Mouse (Mus musculus): ENCODE data around the gene Coro1b. TPM values are rescaled to one million over a fixed set of nuclear protein-coding genes. Genes with fewer than 3 reads are reported as not detected.

The Coro1b gene
- total RNA-seq, 1 experiment: 73.8 TPM

GRCm38 (mm10) chr19:4104675-4105194 is 43.7 kb upstream of the Coro1b start:
- in situ Hi-C loops (cut with MboI; ENCODE audit: low sequenced_read_pairs in 2 of 2, unreplicated experiment in 2 of 2): no loop called here
- H3K9ac ChIP-seq (ENCODE audit: insufficient read depth, low read depth, low read length, poor library complexity, severe bottlenecking): no peak overlapping the region
- TF ChIP-seq ZC3H11A (IDR thresholded peaks at IDR 0.05; ENCODE audit: borderline replicate concordance, low read depth, low read length) (no peak), CHD2 (IDR thresholded peaks at IDR 0.05; ENCODE audit: low read depth, low read length) (no peak), HCFC1 (IDR thresholded peaks at IDR 0.05; ENCODE audit: borderline replicate concordance, insufficient read depth, low read length) (no peak)

GRCm38 (mm10) chr19:4106654-4107053 is 41.8 kb upstream of the Coro1b start:
- Histone ChIP-seq H3K9ac (ENCODE audit: insufficient read depth, low read depth, low read length, poor library complexity, severe bottlenecking) (no peak overlapping the region), H3K9me3 (ENCODE audit: control insufficient read depth, insufficient read depth, low read depth, low read length) (no peaks in the 10 kb centered on the region), H3K4me1 (ENCODE audit: control insufficient read depth in 2 of 2, insufficient read depth in 2 of 2, low read length in 2 of 2, poor library complexity in 1 of 2) (peaks cover 0 to 2% of the 10 kb centered on the region in 2 experiments; a peak in 1 of 4 replicates), H3K36me3 (ENCODE audit: control insufficient read depth, insufficient read depth, low read length, poor library complexity, severe bottlenecking) (no peaks in the 10 kb centered on the region), H3K4me3 (ENCODE audit: insufficient read depth in 1 of 2, low read depth in 1 of 2, low read length in 2 of 2, poor library complexity in 1 of 2, severe bottlenecking in 1 of 2) (no peak overlapping the region), H3K27ac (ENCODE audit: insufficient read depth, low read depth, low read length, poor library complexity, severe bottlenecking) (no peak overlapping the region)
- no peak for DNase-seq (ENCODE audit: low read depth, low spot score)
- in situ Hi-C loops (cut with MboI; ENCODE audit: low sequenced_read_pairs in 2 of 2, unreplicated experiment in 2 of 2): no loop called here
- TF ChIP-seq ZNF384 (IDR thresholded peaks at IDR 0.05; ENCODE audit: low read depth, low read length): no peak
- no peak for TF ChIP-seq ZC3H11A (IDR thresholded peaks at IDR 0.05; ENCODE audit: borderline replicate concordance, low read depth, low read length)
- no peak for TF ChIP-seq HCFC1 (IDR thresholded peaks at IDR 0.05; ENCODE audit: borderline replicate concordance, insufficient read depth, low read length)
- no peak for TF ChIP-seq MAFK (IDR thresholded peaks at IDR 0.05; ENCODE audit: insufficient read depth, low read depth, low read length)
- no peak for TF ChIP-seq CHD2 (IDR thresholded peaks at IDR 0.05; ENCODE audit: low read depth, low read length)

More at GRCm38 (mm10) chr19:4104675-4105194, 43.7 kb upstream of the Coro1b start:
- H3K4me3 ChIP-seq (ENCODE audit: insufficient read depth in 1 of 2, low read depth in 1 of 2, low read length in 2 of 2, poor library complexity in 1 of 2, severe bottlenecking in 1 of 2): no peak overlapping the region
- DNase-seq (ENCODE audit: low read depth, low spot score): no peak
- H3K36me3 ChIP-seq (ENCODE audit: control insufficient read depth, insufficient read depth, low read length, poor library complexity, severe bottlenecking): no peaks in the 10 kb centered on the region
- no peaks in the 10 kb centered on the region for H3K9me3 ChIP-seq (ENCODE audit: control insufficient read depth, insufficient read depth, low read depth, low read length)
- H3K27ac ChIP-seq (ENCODE audit: insufficient read depth, low read depth, low read length, poor library complexity, severe bottlenecking): no peak overlapping the region
- H3K4me1 ChIP-seq (ENCODE audit: control insufficient read depth in 2 of 2, insufficient read depth in 2 of 2, low read length in 2 of 2, poor library complexity in 1 of 2): peaks cover 0 to 2% of the 10 kb centered on the region in 2 experiments; a peak in 1 of 4 replicates

GRCm38 (mm10) chr19:4108535-4108934 is 39.9 kb upstream of the Coro1b start:
- in situ Hi-C loops (cut with MboI; ENCODE audit: low sequenced_read_pairs in 2 of 2, unreplicated experiment in 2 of 2): no loop called here
- H3K9me3 ChIP-seq (ENCODE audit: control insufficient read depth, insufficient read depth, low read depth, low read length): no peaks in the 10 kb centered on the region
- peaks cover 0 to 2% of the 10 kb centered on the region in 2 experiments; a peak in 1 of 4 replicates for H3K4me1 ChIP-seq (ENCODE audit: control insufficient read depth in 2 of 2, insufficient read depth in 2 of 2, low read length in 2 of 2, poor library complexity in 1 of 2)
- no peak for DNase-seq (ENCODE audit: low read depth, low spot score)
- H3K27ac ChIP-seq (ENCODE audit: insufficient read depth, low read depth, low read length, poor library complexity, severe bottlenecking): no peak overlapping the region
- TF ChIP-seq MAFK (IDR thresholded peaks at IDR 0.05; ENCODE audit: insufficient read depth, low read depth, low read length): no peak
- no peak for TF ChIP-seq ZNF384 (IDR thresholded peaks at IDR 0.05; ENCODE audit: low read depth, low read length)
- no peak for TF ChIP-seq HCFC1 (IDR thresholded peaks at IDR 0.05; ENCODE audit: borderline replicate concordance, insufficient read depth, low read length)
- TF ChIP-seq ZC3H11A (IDR thresholded peaks at IDR 0.05; ENCODE audit: borderline replicate concordance, low read depth, low read length): no peak
- TF ChIP-seq CHD2 (IDR thresholded peaks at IDR 0.05; ENCODE audit: low read depth, low read length): no peak
- H3K9ac ChIP-seq (ENCODE audit: insufficient read depth, low read depth, low read length, poor library complexity, severe bottlenecking): no peak overlapping the region
- no peak overlapping the region for H3K4me3 ChIP-seq (ENCODE audit: insufficient read depth in 1 of 2, low read depth in 1 of 2, low read length in 2 of 2, poor library complexity in 1 of 2, severe bottlenecking in 1 of 2)
- peaks cover 2% of the 10 kb centered on the region; the same call in 1 of the 2 replicates for H3K36me3 ChIP-seq (ENCODE audit: control insufficient read depth, insufficient read depth, low read length, poor library complexity, severe bottlenecking)

GRCm38 (mm10) chr19:4112063-4112960 is 36.1 kb upstream of the Coro1b start:
- in situ Hi-C loops (cut with MboI; ENCODE audit: low sequenced_read_pairs in 2 of 2, unreplicated experiment in 2 of 2): no loop called here
- Histone ChIP-seq H3K9ac (ENCODE audit: insufficient read depth, low read depth, low read length, poor library complexity, severe bottlenecking) (no peak overlapping the region), H3K9me3 (ENCODE audit: control insufficient read depth, insufficient read depth, low read depth, low read length) (no peaks in the 10 kb centered on the region), H3K36me3 (ENCODE audit: control insufficient read depth, insufficient read depth, low read length, poor library complexity, severe bottlenecking) (peaks cover 19% of the 10 kb centered on the region; the same call in 1 of the 2 replicates), H3K4me1 (ENCODE audit: control insufficient read depth in 2 of 2, insufficient read depth in 2 of 2, low read length in 2 of 2, poor library complexity in 1 of 2) (no peaks in the 10 kb centered on the region; a peak in 1 of 4 replicates), H3K4me3 (ENCODE audit: insufficient read depth in 1 of 2, low read depth in 1 of 2, low read length in 2 of 2, poor library complexity in 1 of 2, severe bottlenecking in 1 of 2) (no peak overlapping the region), H3K27ac (ENCODE audit: insufficient read depth, low read depth, low read length, poor library complexity, severe bottlenecking) (no peak overlapping the region)
- DNase-seq (ENCODE audit: low read depth, low spot score): no peak
- no peak for TF ChIP-seq ZC3H11A (IDR thresholded peaks at IDR 0.05; ENCODE audit: borderline replicate concordance, low read depth, low read length)
- TF ChIP-seq ZNF384 (IDR thresholded peaks at IDR 0.05; ENCODE audit: low read depth, low read length): no peak
- no peak for TF ChIP-seq MAFK (IDR thresholded peaks at IDR 0.05; ENCODE audit: insufficient read depth, low read depth, low read length)
- no peak for TF ChIP-seq CHD2 (IDR thresholded peaks at IDR 0.05; ENCODE audit: low read depth, low read length)
